Mouse (Mus musculus): Measurements from ENCODE around the gene Fmnl2. TPM values are rescaled to one million over a fixed set of nuclear protein-coding genes. Genes with fewer than 3 reads are reported as not detected.

Fmnl2 gene
- total and polyA plus RNA-seq, 3 experiments: 0.42 to 2.8 (median 2.1) TPM

DNA sequence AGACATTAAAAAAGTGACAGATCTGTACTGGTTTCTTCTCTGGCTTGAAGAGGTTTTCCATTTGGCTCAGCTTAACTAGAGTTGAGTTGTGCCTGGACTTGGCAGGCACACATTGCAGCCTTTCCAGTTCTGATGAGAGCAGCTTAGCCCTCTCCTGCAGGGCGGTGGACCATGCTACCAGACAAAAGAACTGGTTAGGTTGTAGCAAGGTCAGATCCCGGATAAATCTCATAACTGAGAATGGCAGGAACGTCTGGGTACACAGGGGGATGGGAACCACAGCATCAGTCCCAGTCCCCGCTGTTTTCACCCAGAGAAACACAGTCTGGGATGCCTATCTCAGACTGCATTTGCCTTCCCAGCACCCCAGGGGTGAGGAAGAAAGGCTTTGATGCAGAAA, 127.5 kb downstream of the Fmnl2 start:
- no peak overlapping the region for H3K4me3 ChIP-seq (replicated peaks in 1 of 3; ENCODE audit: low read depth in 2 of 3, low read length in 2 of 3, poor library complexity in 1 of 3)
- H3K27ac ChIP-seq (ENCODE audit: insufficient read depth, low read depth): no peak overlapping the region
- TF ChIP-seq POLR2A (IDR thresholded peaks at IDR 0.05; ENCODE audit: low read depth, low read length): no peak
- no peak for TF ChIP-seq HCFC1 (IDR thresholded peaks at IDR 0.05; ENCODE audit: low read depth, low read length)
- no peak for TF ChIP-seq MAX (IDR thresholded peaks at IDR 0.05; ENCODE audit: low read length)
- no peaks in the 10 kb centered on the region for H3K36me3 ChIP-seq (replicated peaks in 1 of 2; ENCODE audit: control insufficient read depth in 1 of 2, insufficient read depth in 1 of 2, low read length in 1 of 2)
- no peaks in the 10 kb centered on the region for H3K9me3 ChIP-seq (replicated peaks; ENCODE audit: low read length)
- dilution Hi-C loops (cut with MboI; ENCODE audit: extremely low pct_ligation_motif_present, extremely low pct_unique_long_range_greater_than_20kb, low sequenced_read_pairs) (no loop called here), in situ Hi-C loops (cut with MboI; ENCODE audit: low pct_ligation_motif_present, low pct_unique_long_range_greater_than_20kb, low sequenced_read_pairs) (no loop called here)
- no peak overlapping the region for H3K4me2 ChIP-seq (ENCODE audit: insufficient read depth, low read depth, poor library complexity, severe bottlenecking)
- no peaks in the 10 kb centered on the region for H3K27me3 ChIP-seq (replicated peaks)
- no peak overlapping the region for H3K9ac ChIP-seq (ENCODE audit: insufficient read depth, low read depth)
- DNase-seq (ENCODE audit: extremely low read depth): no peak
- no peaks in the 10 kb centered on the region for H3K79me2 ChIP-seq (replicated peaks; ENCODE audit: control insufficient read depth, extremely low read depth, insufficient read depth, poor library complexity, severe bottlenecking)
- H3K4me1 ChIP-seq (ENCODE audit: control insufficient read depth in 1 of 2, insufficient read depth in 2 of 2): peaks cover 0 to 10% of the 10 kb centered on the region in 2 experiments; a peak in 2 of 4 replicates

DNA sequence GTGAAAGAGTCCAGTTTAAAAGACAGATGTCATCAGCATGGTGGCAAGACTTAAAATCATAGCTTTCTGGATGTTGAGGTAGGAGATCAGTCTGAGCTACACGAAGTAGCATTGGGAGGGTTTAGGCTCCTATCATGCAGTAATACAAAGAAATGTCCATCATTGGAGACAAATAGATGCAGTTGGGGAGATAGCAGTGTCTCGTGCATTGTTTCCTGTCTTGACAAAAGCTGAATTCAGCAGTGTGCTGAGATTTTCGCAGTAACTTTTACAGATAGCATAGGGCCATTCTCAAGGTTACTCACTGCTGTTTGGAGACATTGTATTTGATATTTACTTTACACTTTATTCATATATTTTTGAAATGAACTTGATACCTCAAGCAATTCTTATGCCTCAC, 128.7 kb downstream of the Fmnl2 start:
- Histone ChIP-seq H3K4me2 (ENCODE audit: insufficient read depth, low read depth, poor library complexity, severe bottlenecking) (no peak overlapping the region), H3K36me3 (replicated peaks in 1 of 2; ENCODE audit: control insufficient read depth in 1 of 2, insufficient read depth in 1 of 2, low read length in 1 of 2) (no peaks in the 10 kb centered on the region), H3K4me3 (replicated peaks in 1 of 3; ENCODE audit: low read depth in 2 of 3, low read length in 2 of 3, poor library complexity in 1 of 3) (no peak overlapping the region), H3K79me2 (replicated peaks; ENCODE audit: control insufficient read depth, extremely low read depth, insufficient read depth, poor library complexity, severe bottlenecking) (no peaks in the 10 kb centered on the region), H3K27me3 (replicated peaks) (no peaks in the 10 kb centered on the region), H3K27ac (ENCODE audit: insufficient read depth, low read depth) (no peak overlapping the region), H3K9ac (ENCODE audit: insufficient read depth, low read depth) (no peak overlapping the region), H3K9me3 (replicated peaks; ENCODE audit: low read length) (no peaks in the 10 kb centered on the region), H3K4me1 (ENCODE audit: control insufficient read depth in 1 of 2, insufficient read depth in 2 of 2) (peaks cover 0 to 10% of the 10 kb centered on the region in 2 experiments; a peak in 2 of 4 replicates)
- DNase-seq (ENCODE audit: extremely low read depth): no peak
- dilution Hi-C loops (cut with MboI; ENCODE audit: extremely low pct_ligation_motif_present, extremely low pct_unique_long_range_greater_than_20kb, low sequenced_read_pairs) (no loop called here), in situ Hi-C loops (cut with MboI; ENCODE audit: low pct_ligation_motif_present, low pct_unique_long_range_greater_than_20kb, low sequenced_read_pairs) (no loop called here)
- TF ChIP-seq JUND (conservative IDR thresholded peaks at IDR 0.05; ENCODE audit: low read depth, low read length): no peak
- TF ChIP-seq EP300 (IDR thresholded peaks at IDR 0.05; ENCODE audit: low read length): no peak
- TF ChIP-seq JUN (IDR thresholded peaks at IDR 0.05; ENCODE audit: insufficient read depth, low read depth, low read length): no peak
- no peak for TF ChIP-seq ETS1 (conservative IDR thresholded peaks at IDR 0.05; ENCODE audit: low read depth, low read length)
- no peak for TF ChIP-seq NRF1 (IDR thresholded peaks at IDR 0.05; ENCODE audit: low read depth, low read length)
- TF ChIP-seq MXI1 (IDR thresholded peaks at IDR 0.05; ENCODE audit: low read depth, low read length): no peak
- no peak for TF ChIP-seq ELF1 (IDR thresholded peaks at IDR 0.05; ENCODE audit: low read depth, low read length)
- no peak for TF ChIP-seq CHD1 (IDR thresholded peaks at IDR 0.05; ENCODE audit: low read depth, low read length)
- TF ChIP-seq BHLHE40 (IDR thresholded peaks at IDR 0.05; ENCODE audit: low read depth, low read length): no peak
- TF ChIP-seq PAX5 (IDR thresholded peaks at IDR 0.05; ENCODE audit: low read length): no peak
- TF ChIP-seq E2F4 (IDR thresholded peaks at IDR 0.05; ENCODE audit: insufficient replicate concordance, low read depth, low read length): no peak
- TF ChIP-seq MYC (IDR thresholded peaks at IDR 0.05; ENCODE audit: low read depth, low read length): no peak
- TF ChIP-seq ZMIZ1 (IDR thresholded peaks at IDR 0.05; ENCODE audit: low read depth, low read length): no peak
- no peak for TF ChIP-seq ZNF384 (IDR thresholded peaks at IDR 0.05; ENCODE audit: low read depth, low read length)
- no peak for TF ChIP-seq SIN3A (IDR thresholded peaks at IDR 0.05; ENCODE audit: low read length)
- TF ChIP-seq UBTF (IDR thresholded peaks at IDR 0.05; ENCODE audit: low read depth, low read length): no peak

All from CH12.LX (cell line).